Mouse (Mus musculus): ENCODE results near the gene Gm1527. TPM values are rescaled to one million over a fixed set of nuclear protein-coding genes. Genes with fewer than 3 reads are reported as not detected.

Gene Gm1527
- not detected for polyA plus RNA-seq (2015; fragmentation: Illumina TruSeq; extraction: RNeasy Lipid Tissue Mini Kit (QIAGEN cat#74804); ENCODE audit: insufficient read depth, low replicate concordance)

GRCm38 (mm10) chr3:28892317-28892716, at the start of gene Gm1527:
Gene Gm1527 (plus strand): TSS chr3:28892617.

Other genes starting within 250 kb of the Gm1527 start
- not detected for gene Slc2a2, start 194.7 kb upstream of the Gm1527 start, polyA plus RNA-seq (2015; fragmentation: Illumina TruSeq; extraction: RNeasy Lipid Tissue Mini Kit (QIAGEN cat#74804); ENCODE audit: insufficient read depth, low replicate concordance)
- gene Eif5a2, start 111.3 kb upstream of the Gm1527 start, polyA plus RNA-seq (2015; fragmentation: Illumina TruSeq; extraction: RNeasy Lipid Tissue Mini Kit (QIAGEN cat#74804); ENCODE audit: insufficient read depth, low replicate concordance), result 8.8 TPM
- 670 TPM for gene Rpl22l1, start 87.2 kb upstream of the Gm1527 start, polyA plus RNA-seq (2015; fragmentation: Illumina TruSeq; extraction: RNeasy Lipid Tissue Mini Kit (QIAGEN cat#74804); ENCODE audit: insufficient read depth, low replicate concordance)
- gene Egfem1, start 189.4 kb downstream of the Gm1527 start, polyA plus RNA-seq (2015; fragmentation: Illumina TruSeq; extraction: RNeasy Lipid Tissue Mini Kit (QIAGEN cat#74804); ENCODE audit: insufficient read depth, low replicate concordance), result 0.14 TPM

All from spleen, adult 10 weeks (tissue).